Mouse (Mus musculus) G1E (cell line): Measurements from ENCODE around the gene Srebf1.

Experiments
- CTCF ChIP-seq: IDR thresholded peaks from 2 replicates; pipeline ENCODE4 v1.5.1; 2012; ENCODE audit warnings: low read depth, low read length, inconsistent platforms, mixed read lengths
- GATA1 ChIP-seq: IDR thresholded peaks from 2 replicates; pipeline ENCODE4 v1.6.1; 2012; ENCODE audit warnings: borderline replicate concordance, low read length, inconsistent platforms, mixed read lengths
- GATA2 ChIP-seq: IDR thresholded peaks from 2 replicates; pipeline ENCODE4 v1.6.1; 2012; ENCODE audit warnings: low read depth, low read length, inconsistent platforms, borderline replicate concordance
- POLR2AphosphoS5 ChIP-seq: IDR thresholded peaks from 2 replicates; pipeline ENCODE4 v1.6.1; 2012; ENCODE audit warnings: low read depth, low read length, inconsistent platforms; ENCODE audit not compliant: insufficient replicate concordance

GRCm38 (mm10) chr11:60192534-60192933, 29.8 kb downstream of the Srebf1 start:
- TF ChIP-seq CTCF (no peak), GATA2 (no peak), POLR2AphosphoS5 (no peak), GATA1 (no peak)
